Mouse (Mus musculus) CH12.LX (cell line): ENCODE data around the gene Ccdc88a.

Source experiments
- CTCF ChIP-seq, 2 experiments: IDR thresholded peaks in 1 of 2; conservative IDR thresholded peaks in 1 of 2; 2 replicates each; pipeline ENCODE4 v1.5.1; 2011 to 2012; ENCODE audit warnings: low read depth in 2 of 2, low read length in 2 of 2, improper control_type of control experiment in 1 of 2, inconsistent platforms in 1 of 2, mild to moderate bottlenecking in 1 of 2, moderate library complexity in 1 of 2
- JUN ChIP-seq: IDR thresholded peaks from 2 replicates; pipeline ENCODE4 v1.6.1; 2011; ENCODE audit warnings: low read depth, mild to moderate bottlenecking, low read length, improper control_type of control experiment, moderate library complexity; ENCODE audit not compliant: insufficient read depth
- SMC3 ChIP-seq: IDR thresholded peaks from 2 replicates; pipeline ENCODE4 v1.6.1; 2011; ENCODE audit warnings: low read depth, low read length, improper control_type of control experiment
- ZC3H11A ChIP-seq: IDR thresholded peaks from 2 replicates; pipeline ENCODE4 v1.6.1; 2012; ENCODE audit warnings: low read depth, mild to moderate bottlenecking, inconsistent platforms, low read length, improper control_type of control experiment

DNA sequence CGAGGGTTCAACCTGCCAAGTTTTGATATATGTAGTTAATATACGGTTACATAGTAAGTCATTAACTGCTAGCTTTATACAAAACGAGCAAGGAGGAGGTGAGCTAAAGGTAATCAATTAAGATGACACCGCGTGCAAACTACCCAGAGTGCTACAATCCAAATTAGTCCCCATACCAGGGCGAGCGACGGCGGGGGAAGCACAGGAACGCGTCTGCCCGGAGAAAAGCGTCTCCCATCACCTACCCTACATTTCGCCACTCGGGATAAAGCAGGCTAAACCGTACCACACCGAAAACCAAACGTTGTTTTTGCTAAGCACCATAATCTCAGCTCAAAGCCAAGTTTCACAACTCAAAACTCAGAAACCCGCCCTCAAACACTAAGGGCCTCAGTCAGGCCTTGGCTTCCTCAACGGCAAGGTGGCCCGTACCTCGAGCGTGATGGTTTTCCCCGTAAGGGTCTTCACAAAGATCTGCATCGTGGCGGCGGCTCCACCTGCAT lies 173.8 kb downstream of the Ccdc88a start:
- TF ChIP-seq CTCF (conservative IDR thresholded peaks at IDR 0.05 in 1 of 2, IDR thresholded peaks at IDR 0.05 in 1 of 2; ENCODE audit: low read depth in 2 of 2, low read length in 2 of 2) (no peak), ZC3H11A (no peak), SMC3 (no peak), JUN (no peak)
